Mouse (Mus musculus) CD8-positive naive resting alpha-beta T cell, adult 2 months (primary cell): ENCODE measurements at regions not wholly inside any gene's neighbourhood (a gene's known extent, or its start where the extent isn't known, plus 50 kb on each side); places are given as distances from the start of the nearest gene placed in this dataset.

Experiments used
- DNase-seq, 2 experiments: peaks; one replicate each; pipeline ENCODE4 v3.0.0; 2022; ENCODE audit warnings: low read depth in 2 of 2, low spot score in 2 of 2

DNA sequence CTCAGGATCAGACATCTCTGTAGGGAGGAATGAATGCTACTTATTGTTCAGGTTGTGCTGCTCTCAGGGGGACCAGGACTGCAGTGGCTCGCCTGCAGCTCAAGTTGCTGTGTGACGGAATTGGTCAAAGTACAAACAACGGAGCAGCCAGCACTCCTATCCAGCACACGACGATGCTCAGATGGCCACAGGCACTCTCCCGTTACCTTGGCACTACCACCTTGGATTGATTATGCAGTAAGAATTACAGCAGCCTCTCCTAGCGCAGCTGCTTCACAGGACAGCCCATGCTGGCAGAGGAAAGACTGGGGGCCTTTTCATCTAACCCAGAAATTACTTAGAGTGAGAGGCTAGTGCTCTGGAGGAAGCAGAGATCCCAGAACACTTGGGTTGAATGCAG is 226.5 kb downstream of the Maf start:
- DNase-seq, result no peak

DNA sequence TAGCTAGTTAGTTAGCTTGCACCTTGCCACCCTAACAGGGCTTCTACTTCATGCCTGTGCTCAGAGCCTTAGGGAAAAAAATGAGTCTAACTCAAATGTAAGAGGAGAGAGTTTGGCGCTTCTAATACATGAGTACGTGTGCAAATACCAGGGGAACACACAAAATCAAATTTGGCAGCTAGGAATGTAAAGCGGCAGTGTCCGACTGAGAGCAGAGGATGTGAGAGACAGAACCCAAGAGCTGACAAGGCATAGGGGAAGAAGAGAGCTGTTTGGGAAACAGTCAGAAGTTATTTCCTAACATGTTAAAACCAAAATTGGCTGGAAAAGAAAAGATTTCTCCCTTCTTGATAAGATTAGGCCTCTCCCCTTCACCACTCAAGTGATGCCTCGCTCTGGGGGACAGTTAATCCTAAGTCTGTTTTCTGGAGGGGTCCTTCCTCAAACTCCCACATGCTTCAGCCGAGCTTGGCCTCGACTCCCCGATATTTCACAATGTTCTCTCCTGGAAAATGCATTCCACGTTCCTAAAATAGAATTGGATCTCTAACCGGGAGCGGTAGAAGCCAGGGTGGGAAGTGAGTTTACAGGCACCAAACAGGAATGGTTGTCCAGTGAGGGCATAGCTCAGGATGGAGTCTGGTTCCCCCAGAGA is 229.1 kb downstream of the Maf start:
- no peak for DNase-seq

DNA sequence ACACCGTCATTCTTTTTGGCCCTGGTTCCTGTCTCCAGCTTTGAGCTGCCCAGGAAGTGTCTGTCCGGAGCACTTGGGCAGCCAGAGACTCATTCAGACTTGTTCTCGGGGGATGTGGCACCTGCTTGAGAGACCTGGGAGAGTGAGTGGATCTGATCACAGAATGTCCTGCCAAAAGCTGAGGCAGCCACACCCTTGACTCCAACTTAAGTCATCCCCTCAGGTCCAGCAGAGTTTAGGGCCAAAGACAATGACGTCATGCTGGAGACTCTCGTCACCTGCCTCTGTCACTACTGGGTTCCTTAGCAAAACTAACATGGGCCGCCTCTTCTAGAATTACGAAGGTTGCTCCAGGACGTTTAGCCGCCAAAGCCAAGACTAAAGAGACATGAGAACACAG is 231.5 kb downstream of the Maf start:
- no peak for DNase-seq

DNA sequence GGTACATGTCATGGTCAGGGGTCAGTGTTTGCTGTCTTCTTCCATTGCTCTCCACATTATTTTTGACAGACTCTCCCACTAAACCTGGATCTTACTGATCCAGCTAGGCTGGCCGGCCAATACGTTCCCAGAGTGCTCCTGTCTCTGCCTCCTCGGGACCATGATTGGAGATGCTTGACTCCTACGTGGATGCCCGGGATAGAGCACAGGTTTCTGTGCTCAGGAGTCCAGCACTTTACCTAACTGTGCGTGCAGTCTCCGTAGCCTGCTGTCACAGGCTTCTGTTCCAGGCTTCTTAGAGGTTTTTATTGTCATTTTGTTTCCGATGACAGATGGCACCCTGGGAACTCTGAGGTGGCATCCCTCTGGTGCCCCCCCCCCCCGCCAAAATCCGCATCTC is 232.4 kb downstream of the Maf start:
- DNase-seq, result no peak

DNA sequence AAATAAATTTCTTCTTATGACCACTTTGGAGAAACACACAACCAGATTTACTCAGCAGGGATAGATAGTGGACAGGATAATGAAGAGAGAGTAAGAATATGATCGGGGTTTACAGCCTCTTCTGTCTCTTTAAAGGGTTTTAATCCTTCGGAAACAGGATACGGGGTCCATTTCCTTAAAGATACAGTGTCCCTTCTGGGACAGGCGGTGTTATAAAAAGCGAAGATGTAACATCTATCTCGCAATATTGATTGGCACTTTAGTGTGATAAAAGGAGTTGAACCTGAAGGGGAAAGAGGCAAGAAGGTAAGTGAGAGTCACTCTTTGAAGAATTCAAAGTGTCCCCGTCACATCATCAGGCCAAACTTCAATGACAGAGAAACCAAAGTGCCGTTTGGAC is 233.6 kb downstream of the Maf start:
- DNase-seq, result no peak

DNA sequence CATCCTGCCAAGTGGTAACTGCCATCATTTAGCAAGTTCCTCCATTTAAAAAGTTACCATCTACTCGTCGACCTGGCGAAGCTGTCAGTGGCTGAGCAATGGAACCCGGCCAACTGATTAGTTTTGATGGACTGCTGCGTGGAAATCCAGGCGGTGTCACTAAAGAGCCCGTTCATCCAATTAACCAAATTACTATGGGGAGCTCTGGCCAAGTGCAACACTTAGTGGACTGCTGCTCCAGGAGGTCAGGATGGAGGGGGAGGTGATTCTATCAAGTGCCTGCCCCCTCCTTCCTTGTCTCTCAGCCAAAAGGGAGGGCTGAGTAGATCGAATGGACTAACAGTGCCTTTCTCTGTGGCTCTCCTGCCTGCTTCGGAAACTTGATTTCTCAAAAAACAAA is 241.0 kb downstream of the Maf start:
- no peak for DNase-seq

DNA sequence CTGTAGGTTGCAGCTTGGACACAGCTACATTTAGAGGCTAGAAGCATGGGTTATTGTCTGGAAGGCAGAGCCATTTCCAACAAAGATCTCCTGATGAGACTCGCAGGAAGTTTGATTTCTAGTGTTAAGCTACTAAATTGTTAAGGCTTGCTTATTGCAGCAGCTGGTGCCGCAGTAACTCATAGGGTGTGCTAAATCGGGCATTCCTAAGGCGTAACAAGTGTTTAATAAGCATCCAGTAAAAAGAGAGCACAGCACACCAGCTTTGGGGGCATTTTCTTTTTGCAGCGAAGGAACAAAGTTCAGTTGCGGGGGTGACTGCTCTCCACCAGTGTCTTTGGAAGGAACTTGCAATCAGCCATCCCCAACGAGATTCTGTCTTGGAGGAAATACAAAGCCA is 241.5 kb downstream of the Maf start:
- DNase-seq, result no peak

DNA sequence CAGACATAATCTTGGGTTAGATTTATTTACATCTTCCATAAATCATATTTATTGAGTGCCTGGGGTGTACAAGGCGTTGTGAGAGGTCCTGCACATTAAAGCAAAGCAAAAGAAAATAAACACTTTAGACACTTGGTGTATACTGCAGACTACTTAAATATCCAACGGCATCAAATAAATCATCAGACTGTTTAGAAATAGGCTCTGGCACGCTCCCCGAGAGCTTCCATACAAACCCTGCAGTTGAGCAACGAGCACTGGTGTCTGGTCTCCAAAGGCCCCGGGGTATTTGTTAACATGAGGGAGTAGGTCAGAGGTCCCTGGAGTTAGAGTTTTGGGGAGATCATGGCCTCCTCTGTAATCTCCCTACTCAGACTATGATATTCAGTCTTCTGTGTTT is 244.9 kb downstream of the Maf start:
- DNase-seq, result no peak

DNA sequence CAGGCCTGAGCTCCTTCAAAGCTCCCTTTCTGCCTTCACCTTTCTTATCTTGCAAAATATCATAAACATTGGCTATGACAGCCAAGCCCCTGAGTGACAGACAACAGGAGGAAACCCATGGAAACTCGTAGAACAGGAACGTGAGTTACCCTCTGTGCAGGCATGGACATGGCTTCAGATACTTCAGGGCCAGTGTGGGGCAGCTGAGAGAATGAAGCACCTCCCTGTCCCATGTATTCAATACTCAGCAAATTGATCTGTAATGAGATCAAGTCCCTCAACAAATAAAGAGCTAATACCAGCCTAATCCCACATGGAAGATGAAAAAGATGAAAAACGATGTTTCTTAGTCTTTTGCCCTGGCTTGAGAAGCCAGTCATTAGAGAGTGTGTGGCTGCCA is 249.5 kb downstream of the Maf start:
- no peak for DNase-seq

DNA sequence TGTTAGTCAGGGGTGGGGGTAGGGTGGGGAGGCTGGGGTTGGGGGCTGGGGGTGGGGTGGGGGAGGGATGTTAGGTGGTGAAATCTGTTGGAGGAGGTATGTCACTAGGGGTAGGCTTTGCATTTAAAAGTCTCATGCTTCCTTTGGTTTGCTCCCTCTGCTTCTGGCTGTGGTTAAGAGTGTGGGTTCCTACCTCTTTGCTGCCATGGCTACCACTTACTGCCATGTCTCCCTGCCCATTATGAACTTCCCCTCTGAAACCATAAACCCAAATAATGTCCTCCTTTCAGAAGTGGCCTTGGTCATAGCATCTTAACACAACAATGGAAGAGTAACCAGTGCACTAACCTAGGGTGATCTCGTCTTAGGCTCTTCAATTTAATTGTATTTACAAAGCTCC is 256.8 kb downstream of the Maf start:
- DNase-seq, result no peak

DNA sequence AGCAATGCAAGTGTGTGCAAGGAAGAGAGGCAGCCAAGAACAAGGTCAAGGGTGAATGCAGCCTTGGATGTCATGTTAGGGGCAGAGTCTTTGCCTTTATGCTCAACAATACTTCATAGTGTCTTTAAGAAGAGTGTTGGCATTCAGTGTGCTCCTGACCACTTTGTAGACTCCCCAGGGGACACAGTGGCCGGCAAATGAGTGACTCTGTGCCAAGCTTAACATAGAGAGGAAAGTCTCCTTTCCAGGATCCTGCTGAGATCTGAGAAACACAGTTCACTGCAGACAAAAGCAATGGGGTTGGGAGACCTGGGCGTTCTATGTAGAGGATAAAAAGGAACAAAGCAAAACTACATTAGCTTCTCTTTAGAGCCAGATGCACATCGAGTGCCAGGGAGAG is 259.2 kb downstream of the Maf start:
- DNase-seq, result no peak

DNA sequence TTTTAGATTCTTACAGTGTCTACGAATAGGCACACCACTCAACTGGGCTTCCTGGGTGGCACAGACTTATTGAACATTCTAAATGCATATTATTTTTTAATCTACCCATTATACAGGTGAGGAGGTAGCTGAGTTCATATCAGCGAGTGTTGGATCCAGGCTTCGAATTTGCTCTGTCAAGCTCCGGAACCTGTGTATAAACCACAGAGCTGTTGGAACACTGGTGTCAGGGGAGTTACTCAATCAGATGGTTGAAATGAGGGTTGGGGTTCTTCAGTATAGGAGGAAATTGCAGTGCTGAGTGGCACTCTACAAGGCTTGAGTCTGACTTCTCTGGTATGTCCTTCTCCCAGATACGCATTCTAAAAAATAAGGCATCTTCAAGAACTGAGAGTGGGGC is 263.1 kb downstream of the Maf start:
- DNase-seq, result no peak

DNA sequence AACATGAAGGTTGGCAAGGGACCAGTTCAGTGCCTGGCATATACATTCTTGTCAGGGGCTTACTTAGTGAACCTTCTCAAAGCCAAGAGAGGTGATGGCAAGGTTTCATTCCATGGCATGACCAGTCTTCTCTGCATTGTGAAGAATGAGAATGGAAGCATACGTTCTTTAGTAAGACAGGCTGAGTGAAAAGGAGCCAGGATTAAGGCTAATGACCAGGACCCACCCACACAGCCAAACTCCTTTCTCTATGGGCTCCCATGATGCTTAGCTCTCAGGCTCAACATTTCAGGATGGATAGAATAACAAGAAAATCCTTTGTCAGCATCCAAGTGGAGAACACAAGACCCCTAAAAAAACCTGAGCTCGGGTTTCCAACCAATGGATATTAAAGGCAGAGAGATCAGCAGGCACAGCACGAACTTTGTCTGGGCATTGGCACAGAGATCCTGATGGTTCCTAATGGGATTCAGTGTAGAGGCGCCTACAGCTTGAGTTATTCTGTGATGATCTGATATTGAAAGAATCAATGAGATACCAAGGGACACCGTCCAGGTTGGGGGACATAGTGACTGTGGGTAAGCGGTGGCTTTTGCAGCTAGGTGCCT is 265.5 kb downstream of the Maf start:
- DNase-seq, result no peak

DNA sequence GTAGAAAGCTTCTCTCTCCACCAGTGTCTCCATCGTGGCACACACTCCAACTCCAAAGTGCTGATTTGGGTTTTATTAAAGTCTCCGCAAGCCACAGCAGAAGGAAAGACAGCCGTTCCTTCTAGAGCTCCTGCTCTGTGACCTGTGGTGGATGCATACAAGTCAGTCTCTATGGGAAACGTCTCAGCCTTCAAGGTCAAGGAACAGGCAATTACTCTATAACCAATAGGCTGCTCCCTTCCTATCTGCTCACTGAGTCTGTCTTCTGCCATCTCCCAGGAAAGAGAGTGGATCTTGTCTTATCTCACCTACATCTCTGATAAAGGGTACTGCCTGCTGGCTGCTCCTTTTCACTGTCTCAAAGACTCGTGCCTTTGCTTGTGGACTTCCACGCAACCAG is 266.3 kb downstream of the Maf start:
- DNase-seq, result no peak

DNA sequence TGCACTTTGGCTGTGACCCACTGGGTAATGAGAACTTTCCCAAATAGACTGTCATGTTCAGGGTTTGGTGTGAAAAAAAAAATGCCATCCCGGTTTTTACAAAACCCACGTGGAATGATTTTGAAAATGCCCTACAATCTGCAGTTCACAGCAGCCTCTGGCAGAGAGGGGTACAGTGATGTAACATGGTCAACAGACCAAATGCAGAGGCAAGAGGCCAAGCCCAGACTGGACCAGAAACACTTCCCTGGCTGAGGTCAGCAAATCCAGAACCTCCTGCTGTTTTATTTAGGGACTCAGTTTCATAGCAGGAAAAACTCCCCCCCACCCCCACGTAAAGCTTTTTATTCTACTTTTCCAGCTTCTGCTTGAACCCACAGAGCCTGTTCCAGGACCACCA is 267.4 kb downstream of the Maf start:
- DNase-seq, result no peak

DNA sequence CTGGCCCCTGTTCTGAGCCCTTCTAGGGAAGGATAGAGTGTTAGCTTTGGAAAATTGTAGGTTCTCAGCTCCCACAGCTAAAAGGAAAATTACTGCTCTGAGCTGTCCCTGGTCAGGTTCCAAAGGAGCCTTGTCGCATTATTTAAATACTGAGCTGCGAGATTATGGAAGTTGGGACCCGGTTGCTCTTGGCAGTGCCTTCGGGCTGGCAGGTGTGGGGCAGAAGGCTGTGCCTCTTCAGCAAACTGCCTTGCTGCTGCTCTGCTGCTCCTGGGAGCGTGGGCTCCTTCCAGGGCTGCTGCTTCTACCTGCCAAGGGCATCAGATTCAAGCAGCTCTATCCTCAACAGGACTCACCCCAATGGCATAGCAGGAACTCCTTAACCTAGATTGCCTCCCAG is 268.1 kb downstream of the Maf start:
- no peak for DNase-seq

DNA sequence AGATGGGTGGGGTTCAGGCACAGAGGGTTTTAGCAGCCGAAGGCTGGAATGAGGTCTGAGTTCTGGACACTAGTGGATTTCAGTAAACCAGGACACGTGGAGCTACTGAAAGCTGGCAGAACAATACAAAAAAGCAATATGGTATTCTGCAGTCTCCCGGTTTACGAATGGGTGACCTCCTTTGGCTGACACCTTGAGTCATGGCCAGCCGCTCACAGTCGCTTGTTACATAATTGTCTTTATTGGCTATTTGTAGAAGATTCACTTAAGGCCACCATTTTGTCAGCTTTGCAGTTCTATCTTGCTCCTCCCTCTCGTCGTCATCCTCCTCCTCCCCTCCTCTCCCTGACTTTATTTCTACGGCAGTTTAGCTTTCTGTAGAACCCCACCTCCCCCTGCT is 269.6 kb downstream of the Maf start:
- no peak for DNase-seq

DNA sequence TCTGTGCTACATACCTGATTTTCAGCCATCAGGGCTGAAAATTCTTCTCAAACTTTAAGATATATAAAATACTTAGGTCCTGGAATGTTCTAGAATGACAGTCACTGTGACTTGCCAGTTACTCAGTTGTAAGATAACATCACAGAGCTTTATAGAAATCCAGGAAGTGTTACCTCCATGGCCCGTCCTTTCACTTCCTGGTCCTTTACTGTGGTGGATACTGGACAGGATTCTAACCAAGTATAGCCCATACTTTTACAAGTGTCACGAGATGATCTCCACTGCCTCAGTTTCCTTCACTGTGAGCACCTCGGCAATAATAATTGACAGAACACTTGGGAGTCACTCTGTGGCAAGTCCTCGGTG is 271.3 kb downstream of the Maf start:
- DNase-seq, result no peak

DNA sequence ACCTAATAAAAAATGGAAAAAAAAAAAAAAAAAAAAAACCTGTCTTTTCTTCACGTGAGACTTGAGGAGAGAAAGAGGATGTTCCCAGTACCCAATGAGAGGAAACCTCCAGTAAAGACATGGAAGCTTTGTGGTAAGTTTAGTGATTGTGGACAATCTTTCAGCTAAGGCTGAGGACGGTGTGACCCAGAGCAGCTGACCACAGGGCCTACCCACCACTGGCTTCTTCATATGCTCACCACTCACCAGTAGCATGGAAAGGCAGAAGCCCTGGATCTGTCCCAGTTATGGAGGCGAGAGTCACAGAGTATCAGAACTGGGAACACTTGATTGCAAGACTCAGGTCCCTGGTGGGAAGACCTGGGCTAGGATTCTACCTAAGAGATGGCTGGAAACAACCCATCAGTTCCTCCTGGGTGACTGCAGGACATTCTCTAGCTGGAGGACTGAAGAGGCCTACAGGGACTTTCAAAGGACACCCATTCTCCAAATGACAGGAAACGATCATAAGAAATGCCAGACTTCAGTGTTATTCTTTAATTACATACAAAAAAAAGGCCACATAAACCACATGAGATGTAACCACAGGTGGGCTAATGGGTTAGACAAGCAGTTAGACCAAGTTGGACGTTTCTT is 271.8 kb downstream of the Maf start:
- no peak for DNase-seq

DNA sequence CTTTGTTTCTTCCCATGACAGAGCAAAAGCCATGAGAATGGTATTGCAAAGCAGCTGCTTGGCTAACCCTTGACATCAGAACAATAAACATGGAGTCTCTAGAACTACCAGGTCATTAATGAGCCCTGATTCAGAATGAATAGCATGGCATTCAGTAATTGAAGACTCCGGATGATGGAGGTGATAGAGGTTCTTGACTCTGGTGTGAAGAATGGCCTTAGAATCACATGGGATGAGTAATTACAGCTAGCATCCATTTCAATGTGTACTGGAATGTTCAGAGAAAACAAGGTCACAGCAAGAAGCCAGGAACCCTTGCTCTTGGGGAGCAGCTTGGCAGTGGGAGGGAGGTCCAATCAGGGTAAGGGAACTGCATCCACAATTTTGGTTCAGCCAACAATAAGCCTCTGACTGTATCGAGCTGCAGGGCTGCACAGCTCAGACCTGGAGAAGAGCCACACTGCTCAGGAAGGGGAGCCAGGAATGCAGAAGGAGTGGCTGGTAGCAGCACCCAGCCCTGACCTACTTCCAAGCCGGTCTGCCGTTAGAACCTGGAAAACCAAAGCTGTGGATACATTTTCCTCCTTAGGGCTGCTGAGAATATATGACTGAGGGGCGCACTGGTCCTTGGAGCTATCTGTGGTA is 275.1 kb downstream of the Maf start:
- DNase-seq, result no peak

DNA sequence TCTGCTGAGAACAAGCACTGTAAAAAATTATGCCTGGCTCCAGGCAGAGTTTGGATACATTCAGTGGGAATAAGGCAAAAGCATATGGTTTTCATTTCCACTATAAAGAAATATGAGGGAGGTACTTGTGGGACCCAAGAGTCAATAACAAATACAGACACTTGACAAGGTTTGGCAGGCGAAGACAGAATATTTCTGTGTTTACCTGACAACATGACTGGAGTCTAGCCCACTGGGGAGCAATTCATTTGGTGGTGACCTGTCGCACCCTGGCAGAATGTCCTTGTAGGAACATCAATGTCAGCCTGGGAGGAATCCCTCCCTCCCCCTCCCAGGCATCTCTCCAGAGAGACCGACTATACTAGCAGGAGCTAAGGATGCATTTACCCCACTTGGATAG is 276.8 kb downstream of the Maf start:
- DNase-seq, result no peak

DNA sequence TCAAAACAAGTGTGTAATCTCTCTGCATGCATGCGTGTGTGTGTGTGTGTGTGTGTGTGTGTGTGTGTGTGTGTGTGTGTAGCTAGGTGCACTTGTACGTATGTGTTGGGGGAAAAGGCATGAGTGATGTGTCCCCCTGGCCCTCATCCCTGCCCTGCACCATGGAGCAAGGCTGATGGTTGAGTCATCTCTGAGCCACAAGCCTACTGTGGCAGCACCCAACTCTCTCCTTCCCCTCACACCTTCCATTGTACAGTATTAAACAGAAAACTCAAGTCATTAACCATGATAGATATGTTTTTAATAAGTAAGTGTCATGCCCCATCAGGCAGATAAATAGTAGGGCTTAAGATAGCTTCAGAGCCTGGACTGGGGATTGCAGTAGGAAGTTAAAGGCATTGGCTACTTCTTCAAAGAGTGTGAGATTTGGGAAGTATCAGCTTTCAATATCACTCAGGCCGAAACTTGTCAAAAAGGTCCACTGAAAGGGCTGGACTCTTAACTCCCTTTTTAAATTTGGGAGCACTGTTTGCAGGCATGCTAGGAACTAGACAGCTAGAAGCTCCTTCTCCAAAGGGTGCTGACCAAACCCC is 278.2 kb downstream of the Maf start:
- no peak for DNase-seq
